Mouse (Mus musculus) ovary, postnatal 14 days (tissue): Measurements from ENCODE around the gene Il20.

Source experiments
- DNase-seq: peaks from one replicate; pipeline ENCODE4 v3.0.0; 2022; ENCODE audit warnings: low spot score

Il20 gene

GRCm38 (mm10) chr1:130911401-130912010 lies at the start of gene Il20:
Il20 (minus strand) TSS chr1:130911451.
- no peak for DNase-seq

- DNase-seq: no peak
Measured at GRCm38 (mm10) chr1:130946920-130947319, 35.7 kb upstream of the Il20 start.

- no peak for DNase-seq
Measured at GRCm38 (mm10) chr1:130941801-130942200, 30.6 kb upstream of the Il20 start.

- DNase-seq: no peak
Measured at GRCm38 (mm10) chr1:130940065-130940687, 28.9 kb upstream of the Il20 start, which contains the start of gene Il19. Il19 (minus strand) TSS chr1:130940115.

DNA sequence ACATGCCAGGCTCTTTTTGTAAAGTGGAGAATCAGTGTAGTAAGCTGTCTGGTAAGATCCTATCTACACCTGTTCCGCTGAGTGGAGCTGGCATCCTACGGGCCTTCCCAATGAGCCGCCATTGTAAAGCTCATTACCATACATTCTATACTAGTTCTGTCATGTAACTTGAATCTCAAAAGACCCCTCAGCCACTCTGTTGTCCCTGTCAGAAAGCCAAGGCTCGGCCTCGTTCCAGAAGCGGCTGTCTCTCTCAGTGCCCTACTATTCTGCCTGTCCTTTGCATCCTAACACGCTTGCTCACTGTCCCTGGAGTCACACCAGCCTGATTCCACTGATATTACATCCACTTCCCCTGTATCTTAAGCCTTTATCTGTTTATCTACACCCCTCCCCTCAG lies 26.9 kb upstream of the Il20 start:
- DNase-seq: no peak

DNA sequence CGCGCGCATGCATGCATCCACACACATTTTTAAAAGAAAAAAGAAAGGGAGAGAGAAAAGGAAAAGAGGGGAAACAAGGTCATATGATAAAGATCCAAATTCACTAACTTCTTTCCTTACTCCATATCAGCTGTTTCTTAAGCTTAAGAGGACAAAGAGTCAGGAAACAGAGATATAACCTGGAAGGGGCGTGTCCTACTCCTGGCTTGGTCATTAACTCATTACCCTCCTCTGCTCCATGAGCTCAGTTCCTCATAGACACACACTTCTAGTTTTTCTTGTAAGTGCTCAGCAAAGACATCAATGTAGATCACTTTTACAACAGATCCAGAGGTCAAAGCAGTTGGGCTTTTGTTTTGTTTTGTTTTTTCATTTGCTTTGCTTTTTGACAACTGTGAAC lies 25.9 kb upstream of the Il20 start:
- no peak for DNase-seq

DNA sequence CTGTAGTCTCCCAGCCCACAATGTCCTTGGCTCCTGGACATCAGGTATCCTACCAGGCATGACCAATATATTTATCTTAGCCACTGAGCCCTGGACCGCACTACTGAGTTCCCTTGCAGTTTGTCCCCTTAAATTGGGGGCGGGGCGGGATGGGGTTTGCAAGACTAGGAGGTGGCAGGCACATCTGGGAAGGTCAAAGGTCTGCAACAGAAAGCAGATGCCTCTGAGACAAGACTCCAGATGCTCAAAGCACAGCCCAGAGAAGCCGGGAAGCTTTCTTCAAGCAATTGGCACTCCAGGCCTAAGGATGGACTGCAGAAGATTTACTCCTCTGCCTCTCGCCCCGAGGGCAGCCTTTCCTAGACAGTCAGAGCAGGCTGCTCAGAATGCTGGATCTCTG lies 25.1 kb upstream of the Il20 start:
- no peak for DNase-seq

- no peak for DNase-seq
Measured at GRCm38 (mm10) chr1:130926484-130926883, 15.2 kb upstream of the Il20 start.

- no peak for DNase-seq
Measured at GRCm38 (mm10) chr1:130918323-130918980, 7.2 kb upstream of the Il20 start.

- no peak for DNase-seq
Measured at GRCm38 (mm10) chr1:130902505-130902904, 8.7 kb downstream of the Il20 start.

GRCm38 (mm10) chr1:130894468-130894867 lies 16.8 kb downstream of the Il20 start:
- DNase-seq: no peak

DNA sequence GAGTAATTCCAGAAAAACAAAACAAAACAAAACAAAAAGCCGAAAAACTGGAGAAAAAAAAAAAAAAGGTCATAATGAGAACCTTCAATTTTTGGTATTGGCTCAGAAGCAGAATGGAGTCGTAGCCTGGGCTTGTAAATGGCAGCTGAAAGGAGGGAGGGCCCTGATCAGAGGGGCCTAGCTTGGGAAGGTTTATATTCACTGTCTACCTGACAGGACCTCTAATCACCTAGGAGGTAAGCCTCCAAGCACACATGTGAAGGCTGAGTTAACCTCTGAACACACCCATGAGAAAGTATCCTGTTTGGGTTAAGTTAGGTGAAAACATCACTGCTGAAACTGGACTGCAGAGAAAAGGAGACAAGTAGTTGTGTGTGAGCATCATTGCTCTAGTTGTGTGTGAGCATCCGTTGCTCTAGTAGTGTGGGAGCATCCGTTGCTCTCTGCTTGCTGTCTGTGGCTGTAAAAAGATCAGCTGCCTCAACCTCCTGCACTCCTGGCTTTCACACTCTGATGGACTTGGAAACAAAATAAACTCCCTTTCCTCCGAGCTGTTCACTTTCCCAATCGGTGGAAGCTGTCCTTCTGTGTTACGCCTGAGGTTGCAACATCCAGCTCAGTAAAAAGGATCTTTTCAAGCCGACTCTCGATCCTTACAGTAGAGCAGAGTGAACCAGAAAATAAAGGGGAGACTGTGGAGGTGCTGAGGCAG lies 17.8 kb downstream of the Il20 start:
- DNase-seq: no peak

- no peak for DNase-seq
Measured at GRCm38 (mm10) chr1:130892446-130892845, 18.8 kb downstream of the Il20 start.

GRCm38 (mm10) chr1:130887354-130887753 lies 23.9 kb downstream of the Il20 start, which contains the start of gene Il24:
Il24 (minus strand) TSS chr1:130887454.
- DNase-seq: no peak

GRCm38 (mm10) chr1:130883146-130883545 lies 28.1 kb downstream of the Il20 start:
- no peak for DNase-seq

DNA sequence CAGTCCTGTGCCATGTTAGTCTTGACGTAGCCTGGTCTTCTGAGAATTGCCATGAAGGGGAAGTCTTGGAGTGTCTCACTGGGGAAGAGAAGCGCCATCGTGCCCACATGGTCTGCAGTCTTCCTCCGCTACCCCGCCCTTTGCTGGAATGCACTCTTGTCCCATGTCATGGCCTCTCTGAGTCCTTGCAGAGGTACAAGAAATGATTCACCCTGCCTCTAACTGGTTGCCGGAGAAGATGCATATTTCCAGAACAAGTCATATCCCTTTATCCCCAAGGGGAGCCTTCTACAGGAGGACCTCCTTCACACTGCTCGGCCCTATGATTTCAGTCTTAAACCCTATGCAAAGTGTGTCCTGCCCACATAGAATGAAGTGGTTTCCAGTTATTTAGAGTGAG lies 31.3 kb downstream of the Il20 start:
- no peak for DNase-seq

DNA sequence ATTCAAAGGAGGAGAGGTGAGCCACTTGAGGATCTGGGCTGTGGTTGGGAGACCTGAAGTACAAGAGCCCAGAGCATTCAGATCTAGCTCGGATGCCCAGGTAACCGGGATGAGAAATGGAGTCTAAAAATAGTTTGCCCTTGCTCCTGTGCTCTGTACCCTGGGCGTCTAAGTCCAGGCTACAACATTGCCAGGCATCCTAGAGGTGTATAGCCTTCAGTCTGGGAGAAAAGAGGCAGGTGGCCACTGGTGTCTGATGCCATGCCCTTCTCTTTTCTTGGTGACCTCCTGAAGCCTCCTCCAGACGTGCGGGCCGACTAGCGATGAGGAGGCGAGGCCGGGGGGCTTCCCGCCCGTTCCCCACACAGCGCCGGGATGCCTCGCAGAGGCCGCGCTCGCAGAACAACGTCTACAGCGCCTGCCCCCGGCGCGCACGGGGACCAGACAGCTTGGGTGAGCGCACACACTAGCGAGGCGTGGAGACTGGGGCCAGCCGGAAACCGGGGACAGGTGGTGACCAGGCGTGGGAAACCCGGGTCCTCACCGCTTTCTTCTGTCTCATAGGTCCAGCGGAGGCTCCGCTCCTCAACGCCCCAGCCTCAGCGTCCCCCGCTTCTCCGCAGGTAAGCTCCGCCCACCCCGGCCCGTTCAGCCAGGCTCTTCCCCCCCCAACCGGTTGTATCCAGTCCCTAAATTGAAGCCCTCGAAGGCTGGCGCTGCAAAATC lies 33.2 kb downstream of the Il20 start:
- no peak for DNase-seq

DNA sequence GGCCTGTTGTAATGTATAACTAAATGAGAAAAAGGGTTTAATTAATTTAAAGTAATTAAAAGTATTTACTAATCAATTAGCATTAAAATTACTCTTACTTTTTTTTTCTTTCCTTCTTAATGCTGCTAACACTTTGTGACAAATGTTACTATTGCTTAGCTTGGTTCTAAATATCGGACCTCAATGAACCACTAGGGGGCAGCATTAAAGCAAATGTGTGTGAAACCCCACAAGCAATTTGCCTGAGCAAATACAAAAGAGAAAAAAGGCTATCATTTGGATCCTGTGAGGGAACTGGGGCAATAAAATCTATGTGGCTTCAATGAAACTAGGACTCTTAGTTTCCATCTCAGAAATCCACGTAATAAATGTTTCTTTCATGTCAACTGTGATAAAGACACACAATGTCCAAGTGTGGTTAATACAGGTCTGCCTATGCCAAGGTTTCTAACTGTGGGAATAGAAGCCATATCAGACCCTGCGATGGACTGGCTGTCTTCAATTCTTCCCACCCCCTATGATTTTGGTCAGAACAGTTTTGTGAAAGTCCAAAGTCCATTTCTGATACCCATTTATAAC lies 34.2 kb downstream of the Il20 start:
- DNase-seq: peak; percentile 54

- DNase-seq: no peak
Measured at GRCm38 (mm10) chr1:130875910-130876309, 35.3 kb downstream of the Il20 start.

DNA sequence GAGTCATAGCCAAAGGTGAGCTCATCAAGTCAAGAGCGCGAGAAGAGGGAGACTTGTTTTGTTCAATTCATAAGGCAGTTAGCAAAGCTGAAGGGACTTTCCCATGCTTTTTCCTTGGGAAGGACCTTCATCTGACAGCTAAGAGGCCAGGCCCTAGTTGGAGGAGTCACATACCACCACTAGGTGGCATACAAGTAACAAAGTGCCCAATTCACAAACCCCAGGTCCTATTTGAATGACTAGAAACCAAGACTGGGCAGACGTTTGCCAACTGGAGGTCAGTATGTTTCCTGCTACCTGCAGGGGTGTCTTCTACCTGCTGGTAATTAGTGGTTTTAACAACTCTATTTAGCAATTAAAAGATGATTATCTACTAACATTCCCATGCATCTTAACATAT lies 36.1 kb downstream of the Il20 start:
- peak; percentile 25 for DNase-seq

- no peak for DNase-seq
Measured at GRCm38 (mm10) chr1:130872912-130873311, 38.3 kb downstream of the Il20 start.
